Mouse (Mus musculus) hindbrain, embryonic 13.5 days (tissue): ENCODE measurements around the gene Prkag2. TPM values are rescaled to one million over a fixed set of nuclear protein-coding genes. Genes with fewer than 3 reads are reported as not detected.

Experiments used
- ATAC-seq: fragments of 200-750 bp; cut with Nextera tagmentation; 2 replicates; pipeline ENCODE4 v1.8.0; 2017; ENCODE audit warnings: moderate TSS enrichment; ENCODE audit not compliant: low FRiP score
- H3K27ac ChIP-seq: fragments of 300-500 bp; sonication (generic); 2 replicates; pipeline ENCODE4 v1.5.1; 2015; ENCODE audit warnings: inconsistent platforms, mild to moderate bottlenecking, moderate library complexity
- H3K27me3 ChIP-seq: fragments of 300-500 bp; sonication (generic); 2 replicates; pipeline ENCODE4 v1.6.1; 2015; ENCODE audit warnings: mild to moderate bottlenecking, inconsistent platforms
- H3K36me3 ChIP-seq: fragments of 300-500 bp; sonication (generic); 2 replicates; pipeline ENCODE4 v1.6.1; 2015; ENCODE audit warnings: mild to moderate bottlenecking, inconsistent platforms
- H3K4me1 ChIP-seq: fragments of 300-500 bp; sonication (generic); replicated peaks from 2 replicates; pipeline ENCODE4 v1.6.1; 2015; ENCODE audit warnings: inconsistent platforms
- H3K4me2 ChIP-seq: fragments of 300-500 bp; sonication (generic); 2 replicates; pipeline ENCODE4 v1.6.1; 2015; ENCODE audit warnings: inconsistent platforms, mild to moderate bottlenecking, moderate library complexity
- H3K4me3 ChIP-seq: fragments of 300-500 bp; sonication (generic); 2 replicates; pipeline ENCODE4 v1.5.1; 2015; ENCODE audit warnings: mild to moderate bottlenecking, inconsistent platforms
- H3K9ac ChIP-seq: fragments of 300-500 bp; sonication (generic); 2 replicates; pipeline ENCODE4 v1.6.1; 2015; ENCODE audit warnings: mild to moderate bottlenecking, inconsistent platforms
- H3K9me3 ChIP-seq: fragments of 300-500 bp; sonication (generic); 2 replicates; pipeline ENCODE4 v1.6.1; 2016; ENCODE audit warnings: inconsistent platforms
- WGBS: fragments of 180-500 bp; shearing (Covaris S2); methylation state at CpG from one replicate; pipeline ENCODE4 v1.1.7; 2015; 5-methylcytosine and 5-hydroxymethylcytosine counted together
- polyA plus RNA-seq: library from polyadenylated mRNA; unstranded; fragments of >200 nt; fragmentation: Nextera tagmentation; extraction: Ambion mirVana; gene quantifications from 2 replicates; pipeline ENCODE4 v1.2.1, GENCODE M21; 2015

The Prkag2 gene
- polyA plus RNA-seq, 1 experiment from 2014 or later, result 82.3 TPM

- ATAC-seq, result no peak
- Histone ChIP-seq H3K9ac (no peak overlapping the region), H3K27ac (no peak overlapping the region), H3K4me3 (no peak overlapping the region), H3K4me1 (no peaks in the 10 kb centered on the region), H3K27me3 (no peaks in the 10 kb centered on the region), H3K36me3 (no peaks in the 10 kb centered on the region), H3K4me2 (no peak overlapping the region), H3K9me3 (no peaks in the 10 kb centered on the region)
- WGBS, result 93% methylated on average over 2 of the region's 2 CpGs
These were observed 61.6 kb downstream of the Prkag2 start for GRCm38 (mm10) chr5:25038827-25039226.

DNA sequence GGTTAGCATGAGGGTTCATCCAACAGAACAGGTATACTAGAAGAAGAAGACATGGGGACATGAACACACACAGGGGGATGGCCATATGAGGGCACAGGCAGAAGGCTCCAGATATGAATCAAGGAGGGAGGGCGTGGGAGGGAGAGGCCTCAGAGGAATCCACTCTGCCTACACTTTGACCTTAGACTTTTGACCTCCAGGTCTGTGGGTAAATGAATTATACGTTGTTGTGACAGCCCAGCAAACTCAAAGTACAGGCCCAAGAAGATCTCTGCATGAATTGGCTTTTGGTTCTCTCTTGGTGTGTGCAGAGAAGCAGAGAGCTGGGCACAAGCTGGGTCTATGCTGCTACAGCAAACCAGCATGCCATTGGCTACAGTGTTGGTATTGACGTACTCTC is 65.1 kb downstream of the Prkag2 start:
- no peak for ATAC-seq
- no peak overlapping the region for H3K4me2 ChIP-seq
- no peaks in the 10 kb centered on the region for H3K9me3 ChIP-seq
- no peak overlapping the region for H3K27ac ChIP-seq
- H3K27me3 ChIP-seq, result no peaks in the 10 kb centered on the region
- no peaks in the 10 kb centered on the region for H3K36me3 ChIP-seq
- H3K4me3 ChIP-seq, result no peak overlapping the region
- WGBS, result 88% methylated on average over 3 of the region's 3 CpGs
- H3K9ac ChIP-seq, result no peak overlapping the region
- H3K4me1 ChIP-seq, result no peaks in the 10 kb centered on the region

DNA sequence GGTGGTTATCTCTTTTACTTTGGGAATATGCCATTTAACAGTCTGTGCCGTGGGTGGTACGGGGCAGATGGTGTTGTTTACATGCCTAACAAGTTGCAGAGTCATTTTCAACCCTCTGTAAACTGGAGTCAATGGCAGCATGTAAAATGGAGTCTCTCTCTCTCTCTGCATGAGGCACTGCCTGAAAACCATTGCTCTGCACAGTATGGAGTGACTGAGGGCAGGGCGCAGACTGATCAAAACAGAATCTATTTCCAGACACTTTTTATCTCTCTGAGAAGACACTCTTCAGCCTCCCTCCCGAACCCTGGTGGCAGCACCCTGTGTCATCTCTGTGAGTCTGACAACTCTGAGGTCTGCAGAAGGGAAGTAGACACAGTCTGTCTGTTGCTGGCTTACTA is 69.0 kb downstream of the Prkag2 start:
- no peak overlapping the region for H3K4me3 ChIP-seq
- ATAC-seq, result no peak
- no peak overlapping the region for H3K27ac ChIP-seq
- H3K36me3 ChIP-seq, result no peaks in the 10 kb centered on the region
- H3K27me3 ChIP-seq, result no peaks in the 10 kb centered on the region
- H3K4me1 ChIP-seq, result 0 out of 2 replicates have a peak, but pooled peaks cover 5% of the 10 kb centered on the region
- 81% methylated on average over 4 of the region's 4 CpGs for WGBS
- H3K9ac ChIP-seq, result no peak overlapping the region
- no peak overlapping the region for H3K4me2 ChIP-seq
- no peaks in the 10 kb centered on the region for H3K9me3 ChIP-seq

DNA sequence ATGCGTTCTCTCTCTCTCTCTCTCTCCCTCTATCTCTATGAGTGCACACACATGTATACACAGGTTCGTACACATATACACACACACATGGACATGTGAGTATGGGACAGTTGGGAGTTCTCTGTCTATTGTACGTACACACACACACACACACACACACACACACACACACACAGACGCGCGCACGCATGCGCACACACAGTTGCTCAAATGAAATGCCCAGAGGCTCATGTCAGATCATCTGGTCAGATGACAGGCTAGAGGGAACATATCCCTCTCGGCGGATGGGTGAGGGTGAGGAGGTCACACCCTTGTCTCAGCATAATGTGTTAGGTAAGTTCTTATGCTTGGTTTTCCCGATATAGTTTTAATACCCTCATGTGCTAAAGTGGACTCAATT is 69.4 kb downstream of the Prkag2 start:
- no peaks in the 10 kb centered on the region for H3K36me3 ChIP-seq
- 89% methylated on average over 11 of the region's 11 CpGs for WGBS
- ATAC-seq, result no peak

DNA sequence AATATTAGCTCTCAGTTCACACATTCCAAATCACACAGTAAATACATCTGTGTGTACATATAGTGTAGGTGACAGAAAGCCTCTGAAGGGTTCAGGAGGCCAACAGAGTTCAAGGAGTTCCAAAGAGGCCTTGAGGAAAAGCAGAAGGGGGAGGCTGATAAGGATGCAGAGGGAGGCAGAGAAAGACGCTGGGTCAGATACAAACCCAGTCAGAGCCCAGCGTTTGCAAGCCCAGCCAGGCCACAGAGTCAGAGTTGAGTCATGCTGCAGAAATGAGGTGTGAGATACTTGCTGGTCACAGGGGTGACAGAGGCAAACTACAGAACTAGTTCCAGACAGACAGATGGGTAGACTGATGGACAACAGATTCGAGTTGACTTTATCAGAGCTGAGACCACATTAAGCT is 70.2 kb downstream of the Prkag2 start:
- ATAC-seq, result no peak
- Histone ChIP-seq H3K9ac (no peak overlapping the region), H3K27me3 (no peaks in the 10 kb centered on the region), H3K4me2 (no peak overlapping the region), H3K36me3 (no peaks in the 10 kb centered on the region), H3K4me3 (no peak overlapping the region), H3K4me1 (0 out of 2 replicates have a peak, but pooled peaks cover 5% of the 10 kb centered on the region), H3K27ac (no peak overlapping the region), H3K9me3 (no peaks in the 10 kb centered on the region)
- WGBS, result 80% methylated on average over 3 of the region's 3 CpGs

More for the DNA sequence above, 69.4 kb downstream of the Prkag2 start:
- H3K27ac ChIP-seq, result no peak overlapping the region
- H3K9ac ChIP-seq, result no peak overlapping the region
- H3K4me3 ChIP-seq, result no peak overlapping the region
- no peaks in the 10 kb centered on the region for H3K9me3 ChIP-seq
- no peaks in the 10 kb centered on the region for H3K27me3 ChIP-seq
- 0 out of 2 replicates have a peak, but pooled peaks cover 5% of the 10 kb centered on the region for H3K4me1 ChIP-seq
- no peak overlapping the region for H3K4me2 ChIP-seq

DNA sequence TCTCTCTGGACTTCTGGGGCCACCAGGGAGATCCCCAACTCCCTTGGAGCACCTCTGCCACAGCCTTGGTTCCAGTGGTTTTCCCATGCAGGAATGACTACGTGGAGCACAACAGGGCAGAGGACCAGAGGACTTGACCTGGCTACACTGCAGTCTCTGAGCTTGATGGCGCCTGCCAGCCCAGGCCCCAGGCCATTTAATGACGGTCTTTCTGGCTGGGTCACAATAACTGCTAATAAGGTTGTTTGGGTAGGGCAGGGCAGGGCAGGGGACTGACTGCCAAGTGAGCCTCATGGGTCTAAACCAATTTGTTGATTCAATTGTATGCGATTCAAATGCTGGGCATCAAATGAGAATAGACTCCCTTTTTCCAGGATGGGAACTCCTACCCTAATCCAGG is 72.8 kb downstream of the Prkag2 start:
- H3K27ac ChIP-seq, result no peak overlapping the region
- H3K4me3 ChIP-seq, result no peak overlapping the region
- H3K4me1 ChIP-seq, result 0 out of 2 replicates have a peak, but pooled peaks cover 5% of the 10 kb centered on the region
- 82% methylated on average over 4 of the region's 4 CpGs for WGBS
- ATAC-seq, result no peak
- no peak overlapping the region for H3K4me2 ChIP-seq
- H3K36me3 ChIP-seq, result no peaks in the 10 kb centered on the region
- no peaks in the 10 kb centered on the region for H3K9me3 ChIP-seq
- H3K27me3 ChIP-seq, result no peaks in the 10 kb centered on the region
- no peak overlapping the region for H3K9ac ChIP-seq

- 74% methylated on average over 12 of the region's 12 CpGs for WGBS
- Histone ChIP-seq H3K9ac (no peak overlapping the region), H3K36me3 (no peaks in the 10 kb centered on the region), H3K27ac (no peak overlapping the region), H3K4me2 (no peak overlapping the region), H3K4me1 (0 out of 2 replicates have a peak, but pooled peaks cover 5% of the 10 kb centered on the region), H3K27me3 (no peaks in the 10 kb centered on the region), H3K4me3 (no peak overlapping the region), H3K9me3 (no peaks in the 10 kb centered on the region)
- ATAC-seq, result no peak
These were observed 75.0 kb downstream of the Prkag2 start for GRCm38 (mm10) chr5:25025309-25026019.

GRCm38 (mm10) chr5:25022904-25023303 is 77.5 kb downstream of the Prkag2 start:
- no peaks in the 10 kb centered on the region for H3K9me3 ChIP-seq

GRCm38 (mm10) chr5:25019221-25019620 is 81.2 kb downstream of the Prkag2 start:
- Histone ChIP-seq H3K4me1 (no peaks in the 10 kb centered on the region), H3K36me3 (no peaks in the 10 kb centered on the region), H3K9ac (no peak overlapping the region), H3K27ac (no peak overlapping the region), H3K9me3 (no peaks in the 10 kb centered on the region), H3K4me3 (no peak overlapping the region), H3K4me2 (no peak overlapping the region), H3K27me3 (no peaks in the 10 kb centered on the region)
- WGBS, result 89% methylated on average over 6 of the region's 6 CpGs
- ATAC-seq, result no peak

More at GRCm38 (mm10) chr5:25022904-25023303, 77.5 kb downstream of the Prkag2 start:
- H3K27ac ChIP-seq, result no peak overlapping the region
- H3K4me2 ChIP-seq, result no peak overlapping the region
- H3K36me3 ChIP-seq, result no peaks in the 10 kb centered on the region
- no peaks in the 10 kb centered on the region for H3K27me3 ChIP-seq
- no peak for ATAC-seq
- WGBS, result 51% methylated on average over 4 of the region's 4 CpGs
- H3K4me3 ChIP-seq, result no peak overlapping the region
- H3K9ac ChIP-seq, result no peak overlapping the region
- H3K4me1 ChIP-seq, result no peaks in the 10 kb centered on the region

- no peak overlapping the region for H3K4me3 ChIP-seq
- H3K36me3 ChIP-seq, result no peaks in the 10 kb centered on the region
- no peak overlapping the region for H3K4me2 ChIP-seq
- H3K9me3 ChIP-seq, result no peaks in the 10 kb centered on the region
- no peak overlapping the region for H3K9ac ChIP-seq
- no peak overlapping the region for H3K27ac ChIP-seq
- H3K27me3 ChIP-seq, result peaks cover 14% of the 10 kb centered on the region; the same call in 1 of the 2 replicates
- ATAC-seq, result no peak
- WGBS, result 88% methylated on average over 4 of the region's 4 CpGs
- peaks cover 13% of the 10 kb centered on the region for H3K4me1 ChIP-seq
These were observed 88.3 kb downstream of the Prkag2 start for GRCm38 (mm10) chr5:25012134-25012533.

DNA sequence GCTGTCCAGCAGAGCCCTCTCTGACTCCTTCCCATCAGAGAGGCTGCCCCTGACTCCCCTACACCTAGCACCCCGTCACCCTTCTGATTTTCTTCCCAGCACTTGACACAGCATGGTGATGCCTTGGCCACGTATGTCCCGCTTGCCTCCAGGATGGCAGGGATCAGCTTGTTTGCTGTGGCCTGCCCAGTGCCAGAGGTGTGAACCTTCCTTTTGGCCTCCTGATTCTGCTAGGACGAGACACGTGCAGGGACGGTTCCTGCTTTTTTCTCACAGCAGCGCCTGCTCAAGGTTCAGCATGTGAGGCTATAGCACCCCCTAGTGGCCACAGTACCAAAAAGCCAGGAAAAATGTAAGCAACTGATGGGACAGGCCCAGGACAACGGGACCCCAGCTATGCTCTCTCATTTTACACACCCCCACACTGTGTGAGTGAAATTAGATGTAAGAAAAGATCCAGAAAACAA is 89.4 kb downstream of the Prkag2 start:
- Histone ChIP-seq H3K4me3 (no peak overlapping the region), H3K36me3 (no peaks in the 10 kb centered on the region), H3K9ac (no peak overlapping the region), H3K27me3 (peaks cover 14% of the 10 kb centered on the region; the same call in 1 of the 2 replicates), H3K9me3 (no peaks in the 10 kb centered on the region), H3K27ac (no peak overlapping the region), H3K4me1 (peaks cover 13% of the 10 kb centered on the region), H3K4me2 (peak overlapping the region; percentile 24)
- WGBS, result 16% methylated on average over 8 of the region's 8 CpGs
- ATAC-seq, result peak; percentile 70

DNA sequence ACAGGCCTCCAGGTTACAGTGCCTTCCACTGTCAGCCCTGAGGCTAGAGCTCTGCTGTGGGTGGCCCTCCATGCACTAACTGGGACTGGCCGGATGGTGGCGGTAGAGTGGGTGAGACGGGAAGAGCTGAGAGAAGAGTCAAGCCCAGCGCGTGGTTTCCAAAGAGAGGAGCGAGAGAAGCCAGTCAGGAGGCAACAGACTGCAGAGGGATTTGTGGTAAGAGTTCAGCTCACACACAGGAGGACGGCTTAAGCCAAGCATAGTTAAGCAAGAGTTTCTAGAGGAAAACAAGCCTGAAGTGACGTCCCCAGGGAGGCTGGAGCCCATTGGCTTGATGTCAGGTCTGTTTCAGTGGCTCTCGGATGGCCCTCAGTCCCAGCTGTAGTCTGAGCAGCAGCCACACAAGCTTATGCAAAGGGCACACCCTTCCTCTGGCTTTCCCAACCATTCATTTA is 90.0 kb downstream of the Prkag2 start:
- 2% methylated on average over 9 of the region's 9 CpGs for WGBS
- peak; percentile 65 for ATAC-seq
- Histone ChIP-seq H3K4me2 (peak overlapping the region; percentile 24), H3K4me3 (no peak overlapping the region), H3K27me3 (peaks cover 14% of the 10 kb centered on the region; the same call in 1 of the 2 replicates), H3K9ac (no peak overlapping the region), H3K36me3 (no peaks in the 10 kb centered on the region), H3K9me3 (no peaks in the 10 kb centered on the region), H3K27ac (no peak overlapping the region), H3K4me1 (peaks cover 13% of the 10 kb centered on the region)

DNA sequence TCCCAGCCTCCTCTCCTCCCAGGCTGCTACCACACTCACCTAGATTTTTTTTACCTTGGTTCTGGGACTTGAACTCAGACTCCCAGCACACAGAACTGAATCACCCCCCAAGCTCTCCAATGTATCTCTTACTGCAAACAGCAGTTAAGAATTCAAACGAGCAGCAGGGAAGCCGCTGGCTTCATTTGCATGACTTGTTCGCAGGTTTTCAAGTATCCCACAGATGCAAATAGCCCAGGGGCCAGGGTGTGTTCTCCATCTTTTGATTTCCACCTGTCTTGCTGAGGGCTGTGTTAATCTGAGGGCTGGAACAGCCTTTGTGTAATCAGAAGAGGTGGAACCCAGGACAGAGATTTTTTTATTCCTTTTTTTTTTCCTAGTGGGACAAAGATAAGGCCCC is 90.7 kb downstream of the Prkag2 start:
- WGBS, result 36% methylated on average over 3 of the region's 3 CpGs
- Histone ChIP-seq H3K27ac (no peak overlapping the region), H3K9ac (no peak overlapping the region; the same call in 1 of the 2 replicates)

More for the DNA sequence above, 90.7 kb downstream of the Prkag2 start:
- Histone ChIP-seq H3K36me3 (no peaks in the 10 kb centered on the region), H3K27me3 (peaks cover 14% of the 10 kb centered on the region; the same call in 1 of the 2 replicates), H3K4me1 (peaks cover 13% of the 10 kb centered on the region), H3K9me3 (no peaks in the 10 kb centered on the region), H3K4me3 (no peak overlapping the region), H3K4me2 (no peak overlapping the region)
- ATAC-seq, result no peak
